Mouse (Mus musculus): Measurements from ENCODE around the gene Nedd9.
"Not testable (repeated sequence)": the region's sequence is repeated elsewhere in the genome, so short reads cannot be mapped to it uniquely, and the experiment has no call there.

GRCm38 (mm10) chr13:41261617-41262016 is 225.5 kb downstream of the Nedd9 start:
- not testable (repeated sequence) for TF ChIP-seq CTCF (IDR thresholded peaks at IDR 0.05; ENCODE audit: low read depth, low read length); POLR2A (IDR thresholded peaks at IDR 0.05; ENCODE audit: borderline replicate concordance, low read depth, low read length)

Data from bone marrow macrophage, adult 2 months (primary cell).